In the genomic region with DNA sequence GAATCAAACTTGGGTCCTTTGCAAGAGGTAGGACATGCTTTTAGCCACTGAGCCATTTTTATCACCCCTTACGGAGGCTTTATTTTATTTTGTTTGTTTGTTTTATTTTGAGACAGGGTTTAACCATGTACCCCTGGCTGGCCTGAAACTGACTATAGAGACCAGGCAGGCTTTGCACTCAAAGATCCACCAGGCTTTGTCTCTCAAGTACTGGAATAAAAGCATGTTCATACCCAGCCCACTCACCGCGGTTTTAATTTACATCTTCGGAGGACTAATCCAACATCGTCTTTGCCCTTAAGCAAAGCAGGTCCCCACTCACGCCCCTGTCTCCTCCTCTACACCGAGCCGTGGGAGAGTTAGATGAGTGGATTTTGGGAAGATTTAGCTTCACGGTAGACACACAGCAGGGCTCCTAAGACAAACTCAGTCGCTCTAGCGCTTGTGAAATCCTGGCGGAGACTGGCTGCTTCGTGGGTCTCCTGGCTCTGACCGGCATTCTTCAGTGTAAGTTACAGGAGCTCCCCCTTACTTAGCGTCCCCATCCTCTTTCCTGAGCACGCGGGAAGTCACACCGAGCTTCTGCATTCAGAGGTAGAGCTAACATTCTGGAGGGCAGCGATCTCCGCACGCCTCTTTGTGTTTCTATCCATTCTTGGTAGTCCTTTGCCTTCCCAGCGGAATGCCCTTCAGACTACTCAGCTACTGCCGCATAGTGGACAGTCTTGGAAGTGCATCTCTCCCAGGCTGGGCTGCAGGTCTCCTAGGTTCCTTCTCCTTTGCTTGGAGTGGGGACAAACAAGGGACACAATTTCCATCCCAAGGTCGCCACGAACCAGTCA, we compare ENCODE assay signal across 8 mouse cellular contexts. TPM values are rescaled to one million over a fixed set of nuclear protein-coding genes. Genes with fewer than 3 reads are reported as not detected.
DNase-seq lines count a peak whose midpoint lies in the region; ATAC-seq and TF ChIP-seq lines count a peak whose summit lies in the region.

No protein-coding gene starts in this region.

- H3K4me2 ChIP-seq in lung, embryonic 16.5 days (ENCODE audit: low read depth, low read length): peak overlapping the region; percentile 85

- ATAC-seq in lung, embryonic 16.5 days (ENCODE audit: low read depth): peak; percentile 64

- H3K4me1 ChIP-seq in ES-E14 (ENCODE audit: control insufficient read depth in 2 of 2, insufficient read depth in 2 of 2, low read length in 2 of 2, poor library complexity in 1 of 2): peaks cover 1 to 7% of the 10 kb centered on the region in 2 experiments; a peak in 1 of 4 replicates
- peaks cover 7% of the 10 kb centered on the region for H3K4me1 ChIP-seq in lung, embryonic 16.5 days (replicated peaks; ENCODE audit: control insufficient read depth, insufficient read depth, low read length)

- in situ Hi-C loops in ES-E14 (cut with MboI; ENCODE audit: low sequenced_read_pairs in 2 of 2, unreplicated experiment in 2 of 2): no loop called here

- H3K9me3 ChIP-seq in ES-E14 (ENCODE audit: control insufficient read depth, insufficient read depth, low read depth, low read length): no peaks in the 10 kb centered on the region
- no peaks in the 10 kb centered on the region for H3K9me3 ChIP-seq in lung, embryonic 16.5 days (ENCODE audit: control insufficient read depth, low read length)

- intact Hi-C loops in heart, postnatal 14 days (cut with DNase I): loop anchor here (5.0 kb wide), 1 partner anchor 207 kb away; no protein-coding TSS in a partner anchor

- peak; percentile 90 for DNase-seq in ES-E14 (ENCODE audit: low read depth, low spot score)
- DNase-seq in c-Kit-positive CD71-negative TER-119-negative erythroid progenitor cells, embryonic 14.5 days (ENCODE audit: low read depth): peak; percentile 81
- peak; percentile 68 for DNase-seq in fibroblast of lung, adult 2 months (ENCODE audit: low read depth)
- peak; percentile 80 to 90 for DNase-seq in heart, postnatal 14 days
- peak; percentile 71 to 87 for DNase-seq in layer of hippocampus, adult 18-20 months (ENCODE audit: low spot score in 2 of 2)
- DNase-seq in ovary, postnatal 10 days (ENCODE audit: low spot score): peak; percentile 57
- DNase-seq in thymus, postnatal 25 days: peak; percentile 74

- H3K27me3 ChIP-seq in lung, embryonic 16.5 days (ENCODE audit: control insufficient read depth, insufficient read depth, low read depth, low read length): no peaks in the 10 kb centered on the region

- H3K36me3 ChIP-seq in ES-E14 (ENCODE audit: control insufficient read depth, insufficient read depth, low read length, poor library complexity, severe bottlenecking): no peaks in the 10 kb centered on the region
- H3K36me3 ChIP-seq in lung, embryonic 16.5 days (ENCODE audit: control insufficient read depth, insufficient read depth, low read length): no peaks in the 10 kb centered on the region

- no peak overlapping the region for H3K27ac ChIP-seq in ES-E14 (ENCODE audit: insufficient read depth, low read depth, low read length, poor library complexity, severe bottlenecking)
- peak overlapping the region; percentile 37; the same call in 1 of the 2 replicates for H3K27ac ChIP-seq in lung, embryonic 16.5 days (ENCODE audit: low read length)

- H3K4me3 ChIP-seq in ES-E14 (ENCODE audit: insufficient read depth in 1 of 2, low read depth in 1 of 2, low read length in 2 of 2, poor library complexity in 1 of 2, severe bottlenecking in 1 of 2): peak overlapping the region; percentile 50 to 54
- H3K4me3 ChIP-seq in lung, embryonic 16.5 days (ENCODE audit: low read length): peak overlapping the region; percentile 58

- peak overlapping the region; percentile 72; the same call in 1 of the 2 replicates for H3K9ac ChIP-seq in ES-E14 (ENCODE audit: insufficient read depth, low read depth, low read length, poor library complexity, severe bottlenecking)
- peak overlapping the region; percentile 82 for H3K9ac ChIP-seq in lung, embryonic 16.5 days (ENCODE audit: low read length)

- WGBS in lung, embryonic 16.5 days: 2% methylated on average over 25 of the region's 25 CpGs

TF ChIP-seq in ES-E14, 5 proteins besides CTCF, POLR2A, EP300 and RAD21:
- TF ChIP-seq HCFC1 (IDR thresholded peaks at IDR 0.05; ENCODE audit: borderline replicate concordance, insufficient read depth, low read length) (no peak), CHD2 (IDR thresholded peaks at IDR 0.05; ENCODE audit: low read depth, low read length) (no peak), MAFK (IDR thresholded peaks at IDR 0.05; ENCODE audit: insufficient read depth, low read depth, low read length) (no peak), ZNF384 (IDR thresholded peaks at IDR 0.05; ENCODE audit: low read depth, low read length) (no peak), ZC3H11A (IDR thresholded peaks at IDR 0.05; ENCODE audit: borderline replicate concordance, low read depth, low read length) (peak; percentile 17; the same call in 1 of the 2 replicates)
TF ChIP-seq in ES-E14: peak in this region for 1.

RNA-seq across cellular contexts. Expression of a gene that starts 9.7 kb away (rescaled TPM):
- total RNA-seq in ES-E14 (2012; rRNA removed): 0.58 TPM in 1 of 2 replicates, not detected in the other
- total RNA-seq in heart, postnatal 14 days (2021): under 1 TPM in 1 of 2 experiments, not detected in 1; 0.60 TPM
- not detected for total RNA-seq in layer of hippocampus, adult 18-20 months (2021)
- not detected in 2 replicates for polyA plus RNA-seq in lung, embryonic 16.5 days (2015; fragmentation: Nextera tagmentation; extraction: Ambion mirVana)

RNA-seq across cellular contexts. Expression of a gene that starts 37.2 kb away (rescaled TPM):
- 89.1 and 139 TPM in 2 replicates for total RNA-seq in ES-E14 (2012; rRNA removed)
- 10 to 100 TPM; 78.4 to 81.2 TPM for total RNA-seq in heart, postnatal 14 days (2021)
- total RNA-seq in layer of hippocampus, adult 18-20 months (2021): 100 to 1,000 TPM; 154 to 155 TPM
- 52.7 and 55.6 TPM in 2 replicates for polyA plus RNA-seq in lung, embryonic 16.5 days (2015; fragmentation: Nextera tagmentation; extraction: Ambion mirVana)

RNA-seq across cellular contexts. Expression of a gene that starts 37.8 kb away (rescaled TPM):
- 39.2 and 48.2 TPM in 2 replicates for total RNA-seq in ES-E14 (2012; rRNA removed)
- total RNA-seq in heart, postnatal 14 days (2021): 100 to 1,000 TPM; 116 to 123 TPM
- total RNA-seq in layer of hippocampus, adult 18-20 months (2021): 10 to 100 TPM; 37.2 to 42.5 TPM
- 191 and 214 TPM in 2 replicates for polyA plus RNA-seq in lung, embryonic 16.5 days (2015; fragmentation: Nextera tagmentation; extraction: Ambion mirVana)
